Mouse (Mus musculus): ENCODE data around the gene Ctbp1.

Gene Ctbp1

GRCm38 (mm10) chr5:33206328-33206727, 68.5 kb downstream of the Ctbp1 start:
- no peak for DNase-seq

GRCm38 (mm10) chr5:33204284-33204683, 70.5 kb downstream of the Ctbp1 start:
- DNase-seq = no peak

GRCm38 (mm10) chr5:33203691-33204242, 71.0 kb downstream of the Ctbp1 start:
- DNase-seq = peak; percentile 51 to 81

GRCm38 (mm10) chr5:33203171-33203565, 71.6 kb downstream of the Ctbp1 start:
- DNase-seq = no peak

GRCm38 (mm10) chr5:33202516-33203170, 72.2 kb downstream of the Ctbp1 start:
- no peak for DNase-seq

GRCm38 (mm10) chr5:33201697-33202096, 73.1 kb downstream of the Ctbp1 start:
- DNase-seq = no peak

GRCm38 (mm10) chr5:33200071-33200470, 74.7 kb downstream of the Ctbp1 start:
- DNase-seq = no peak
